Mouse (Mus musculus) testis, adult 2 months (tissue): ENCODE results near the gene Vkorc1l1.

Experiments
- CTCF ChIP-seq: fragments of 200-500 bp; IDR thresholded peaks from 2 replicates; pipeline ENCODE4 v1.5.1; 2012; ENCODE audit warnings: low read depth, mild to moderate bottlenecking, inconsistent platforms, low read length, moderate library complexity; ENCODE audit not compliant: control insufficient read depth, insufficient read depth, insufficient replicate concordance
- POLR2A ChIP-seq: fragments of 200-500 bp; IDR thresholded peaks from 2 replicates; pipeline ENCODE4 v1.6.1; 2012; ENCODE audit warnings: low read depth, mild to moderate bottlenecking, inconsistent platforms, low read length, moderate library complexity; ENCODE audit not compliant: control insufficient read depth

DNA sequence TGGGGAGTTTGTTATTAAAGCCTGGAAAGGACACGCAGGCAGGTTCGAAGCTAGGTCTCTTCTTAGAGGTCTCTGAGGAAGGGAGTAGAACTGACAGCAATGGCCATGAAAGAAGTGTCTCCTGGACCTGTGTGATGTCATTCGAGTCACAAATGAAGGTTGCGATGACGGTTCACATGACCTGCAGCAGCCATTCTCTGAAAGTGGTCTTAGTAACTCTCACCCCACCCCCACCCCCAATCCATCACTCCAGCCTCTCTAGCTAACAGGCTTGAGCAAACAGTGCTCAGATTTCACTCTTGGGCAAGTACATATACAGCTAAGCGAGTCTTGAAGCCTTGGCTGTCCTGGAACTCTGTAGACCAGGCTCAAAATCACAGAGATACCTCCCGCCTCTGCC is 61.5 kb downstream of the Vkorc1l1 start:
- TF ChIP-seq CTCF (no peak), POLR2A (no peak)
